Mouse (Mus musculus): ENCODE measurements around the gene Cand2. TPM values are rescaled to one million over a fixed set of nuclear protein-coding genes. Genes with fewer than 3 reads are reported as not detected.
A peak's percentile ranks its signal among the peaks of the same experiment; 100 is the strongest.

Cand2 gene
- 42.0 and 49.8 TPM in 2 replicates for polyA plus RNA-seq (2015; fragmentation: Nextera tagmentation; extraction: Ambion mirVana)

- H3K9me3 ChIP-seq (replicated peaks; ENCODE audit: control insufficient read depth, low read length) = no peaks in the 10 kb centered on the region; the same call in 1 of the 2 replicates
- H3K4me1 ChIP-seq (ENCODE audit: control insufficient read depth, insufficient read depth, low read length) = peaks cover 25% of the 10 kb centered on the region
- peak; percentile 59 for ATAC-seq (replicated peaks; ENCODE audit: extremely low read depth, insufficient read depth, low FRiP score)
- 0 out of 2 replicates have a peak, but pooled peaks cover 2% of the 10 kb centered on the region for H3K36me3 ChIP-seq (ENCODE audit: control insufficient read depth, insufficient read depth)
- H3K27ac ChIP-seq (ENCODE audit: low read length) = peak within 1 kb of the TSS; percentile 99
- 0% methylated on average over 25 of the region's 28 CpGs for WGBS
- peak within 1 kb of the TSS; percentile 89 for H3K4me3 ChIP-seq (ENCODE audit: low read length)
- peak within 1 kb of the TSS; percentile 79 for H3K4me2 ChIP-seq (ENCODE audit: low read depth, low read length)
- no peaks in the 10 kb centered on the region for H3K27me3 ChIP-seq (ENCODE audit: control insufficient read depth, insufficient read depth, low read length)
- H3K9ac ChIP-seq (ENCODE audit: low read length) = peak within 1 kb of the TSS; percentile 94
These were observed at the start of gene Cand2 for GRCm38 (mm10) chr6:115774501-115774921. TSS of gene Cand2 (plus strand) at chr6:115774538.

- WGBS = 79% methylated on average over 1 of the region's 1 CpGs
- Histone ChIP-seq H3K27me3 (ENCODE audit: control insufficient read depth, insufficient read depth, low read length) (no peaks in the 10 kb centered on the region), H3K4me2 (ENCODE audit: low read depth, low read length) (no peak overlapping the region), H3K4me1 (ENCODE audit: control insufficient read depth, insufficient read depth, low read length) (peaks cover 6% of the 10 kb centered on the region), H3K36me3 (ENCODE audit: control insufficient read depth, insufficient read depth) (0 out of 2 replicates have a peak, but pooled peaks cover 2% of the 10 kb centered on the region), H3K27ac (ENCODE audit: low read length) (no peak overlapping the region), H3K4me3 (ENCODE audit: low read length) (no peak overlapping the region), H3K9ac (ENCODE audit: low read length) (no peak overlapping the region), H3K9me3 (replicated peaks; ENCODE audit: control insufficient read depth, low read length) (peaks cover 6% of the 10 kb centered on the region)
- no peak for ATAC-seq (replicated peaks; ENCODE audit: extremely low read depth, insufficient read depth, low FRiP score)
These were observed 47.2 kb upstream of the Cand2 start for GRCm38 (mm10) chr6:115727108-115727507.

DNA sequence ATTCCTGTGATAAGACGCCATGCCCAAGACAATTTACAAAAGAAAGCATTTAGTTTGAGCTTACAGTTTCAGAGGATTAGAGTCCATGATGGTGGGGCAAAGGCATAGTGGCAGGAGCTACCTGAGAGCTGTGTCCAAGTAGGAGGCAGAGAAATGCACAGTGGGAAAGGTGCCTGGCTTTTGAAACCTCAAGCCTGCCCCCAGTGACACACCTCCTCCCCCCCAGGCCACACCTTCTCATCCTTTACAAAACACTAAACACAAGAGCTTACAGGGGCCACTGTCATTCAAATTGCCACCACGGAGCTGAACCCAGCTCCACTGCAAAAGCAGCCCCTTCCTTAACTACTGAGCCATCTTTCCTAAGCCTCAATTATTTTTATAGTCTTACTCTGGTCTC lies 46.8 kb upstream of the Cand2 start:
- Histone ChIP-seq H3K27ac (ENCODE audit: low read length) (no peak overlapping the region), H3K9me3 (replicated peaks; ENCODE audit: control insufficient read depth, low read length) (peaks cover 6% of the 10 kb centered on the region), H3K4me1 (ENCODE audit: control insufficient read depth, insufficient read depth, low read length) (peaks cover 3% of the 10 kb centered on the region), H3K9ac (ENCODE audit: low read length) (no peak overlapping the region), H3K4me2 (ENCODE audit: low read depth, low read length) (no peak overlapping the region), H3K4me3 (ENCODE audit: low read length) (no peak overlapping the region), H3K27me3 (ENCODE audit: control insufficient read depth, insufficient read depth, low read length) (no peaks in the 10 kb centered on the region), H3K36me3 (ENCODE audit: control insufficient read depth, insufficient read depth) (0 out of 2 replicates have a peak, but pooled peaks cover 2% of the 10 kb centered on the region)
- 58% methylated on average over 2 of the region's 2 CpGs for WGBS
- no peak for ATAC-seq (replicated peaks; ENCODE audit: extremely low read depth, insufficient read depth, low FRiP score)

- H3K27me3 ChIP-seq (ENCODE audit: control insufficient read depth, insufficient read depth, low read length) = no peaks in the 10 kb centered on the region
- 0 out of 2 replicates have a peak, but pooled peaks cover 2% of the 10 kb centered on the region for H3K36me3 ChIP-seq (ENCODE audit: control insufficient read depth, insufficient read depth)
- H3K9me3 ChIP-seq (replicated peaks; ENCODE audit: control insufficient read depth, low read length) = peaks cover 12% of the 10 kb centered on the region
- 0 out of 2 replicates have a peak, but pooled peaks have one; percentile 32 for ATAC-seq (replicated peaks; ENCODE audit: extremely low read depth, insufficient read depth, low FRiP score)
- WGBS = 57% methylated on average over 20 of the region's 20 CpGs
- no peak overlapping the region for H3K9ac ChIP-seq (ENCODE audit: low read length)
- H3K4me2 ChIP-seq (ENCODE audit: low read depth, low read length) = no peak overlapping the region
- H3K4me1 ChIP-seq (ENCODE audit: control insufficient read depth, insufficient read depth, low read length) = peaks cover 3% of the 10 kb centered on the region; the same call in 1 of the 2 replicates
- H3K4me3 ChIP-seq (ENCODE audit: low read length) = no peak overlapping the region
- H3K27ac ChIP-seq (ENCODE audit: low read length) = no peak overlapping the region
These were observed 43.6 kb upstream of the Cand2 start for GRCm38 (mm10) chr6:115730560-115731342.

DNA sequence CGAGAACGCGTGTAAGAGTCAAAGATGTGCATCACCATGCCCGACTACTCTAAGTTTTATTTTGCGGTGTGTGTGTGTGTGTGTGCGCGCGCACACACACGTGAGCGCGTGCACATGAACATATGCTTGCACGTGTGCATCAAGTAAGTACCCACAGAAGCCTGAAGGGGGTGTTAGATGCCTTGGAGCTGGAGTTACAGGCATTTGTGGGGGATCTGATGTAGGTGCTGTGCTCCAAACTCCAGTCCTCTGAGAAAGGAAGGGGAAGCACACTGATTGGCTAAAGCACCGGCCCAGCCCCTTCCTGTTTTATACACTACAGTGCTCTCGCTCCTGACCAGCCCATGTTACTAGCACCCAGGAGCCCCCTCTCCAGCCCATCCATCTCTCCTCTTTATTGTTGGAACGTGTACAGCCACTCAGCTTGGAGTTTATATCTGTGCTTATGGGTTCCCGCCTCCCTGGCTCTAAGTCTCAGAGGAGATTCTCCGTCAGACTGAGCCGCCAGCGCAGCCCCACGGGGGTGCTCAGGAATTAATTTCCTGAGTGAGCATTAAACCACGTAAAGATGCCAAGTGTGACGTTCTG lies 41.9 kb upstream of the Cand2 start:
- WGBS = 78% methylated on average over 22 of the region's 22 CpGs
- Histone ChIP-seq H3K4me2 (ENCODE audit: low read depth, low read length) (no peak overlapping the region), H3K36me3 (ENCODE audit: control insufficient read depth, insufficient read depth) (no peaks in the 10 kb centered on the region), H3K27me3 (ENCODE audit: control insufficient read depth, insufficient read depth, low read length) (no peaks in the 10 kb centered on the region), H3K27ac (ENCODE audit: low read length) (no peak overlapping the region), H3K9ac (ENCODE audit: low read length) (no peak overlapping the region), H3K4me3 (ENCODE audit: low read length) (no peak overlapping the region), H3K4me1 (ENCODE audit: control insufficient read depth, insufficient read depth, low read length) (peaks cover 3% of the 10 kb centered on the region; the same call in 1 of the 2 replicates), H3K9me3 (replicated peaks; ENCODE audit: control insufficient read depth, low read length) (peaks cover 7% of the 10 kb centered on the region)
- no peak for ATAC-seq (replicated peaks; ENCODE audit: extremely low read depth, insufficient read depth, low FRiP score)

DNA sequence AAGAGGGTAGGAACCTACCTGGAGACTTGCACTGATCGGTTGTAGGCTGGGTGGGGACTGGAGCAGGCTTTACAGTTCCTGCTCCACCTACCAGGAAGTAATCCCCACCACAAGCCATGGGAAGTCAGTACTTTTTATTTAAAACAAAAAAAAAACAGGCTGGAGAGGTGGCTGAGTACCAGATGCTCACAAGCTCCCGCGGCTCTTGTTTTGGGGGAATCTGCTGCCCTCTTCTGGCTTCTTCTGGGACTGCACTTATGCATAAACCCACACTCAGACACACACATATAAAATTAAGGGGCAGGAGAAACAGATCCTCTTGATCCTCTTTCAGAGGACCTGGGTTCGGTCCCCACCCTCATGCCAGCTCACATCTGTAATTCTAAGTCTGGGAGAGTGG lies 39.4 kb upstream of the Cand2 start:
- Histone ChIP-seq H3K4me1 (ENCODE audit: control insufficient read depth, insufficient read depth, low read length) (peaks cover 3% of the 10 kb centered on the region; the same call in 1 of the 2 replicates), H3K4me2 (ENCODE audit: low read depth, low read length) (no peak overlapping the region), H3K27me3 (ENCODE audit: control insufficient read depth, insufficient read depth, low read length) (no peaks in the 10 kb centered on the region), H3K9me3 (replicated peaks; ENCODE audit: control insufficient read depth, low read length) (peaks cover 5% of the 10 kb centered on the region), H3K9ac (ENCODE audit: low read length) (no peak overlapping the region), H3K27ac (ENCODE audit: low read length) (no peak overlapping the region), H3K36me3 (ENCODE audit: control insufficient read depth, insufficient read depth) (no peaks in the 10 kb centered on the region), H3K4me3 (ENCODE audit: low read length) (no peak overlapping the region)
- ATAC-seq (replicated peaks; ENCODE audit: extremely low read depth, insufficient read depth, low FRiP score) = no peak
- 78% methylated on average over 4 of the region's 4 CpGs for WGBS

DNA sequence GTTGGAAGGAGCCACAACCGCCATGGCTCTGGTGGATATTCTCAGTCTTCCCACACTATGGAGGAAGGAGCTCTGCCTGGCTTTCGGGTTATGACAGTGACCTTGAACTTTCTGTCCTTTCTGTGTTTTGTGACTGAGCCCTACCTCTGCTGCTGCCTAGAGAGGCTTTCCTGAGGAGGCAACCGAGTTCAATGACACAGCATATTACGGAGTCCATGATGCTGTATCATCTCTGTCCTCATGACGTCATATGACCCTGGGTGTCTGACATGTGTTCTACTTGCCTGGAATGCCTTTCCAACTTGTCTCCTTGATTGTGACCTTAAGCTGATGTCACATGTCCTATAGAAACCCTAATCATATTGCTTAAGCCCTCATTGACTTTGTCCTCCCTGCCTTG lies 35.3 kb upstream of the Cand2 start:
- Histone ChIP-seq H3K9ac (ENCODE audit: low read length) (no peak overlapping the region), H3K4me2 (ENCODE audit: low read depth, low read length) (no peak overlapping the region), H3K27me3 (ENCODE audit: control insufficient read depth, insufficient read depth, low read length) (no peaks in the 10 kb centered on the region), H3K9me3 (replicated peaks; ENCODE audit: control insufficient read depth, low read length) (peaks cover 5% of the 10 kb centered on the region), H3K27ac (ENCODE audit: low read length) (no peak overlapping the region), H3K4me3 (ENCODE audit: low read length) (no peak overlapping the region), H3K36me3 (ENCODE audit: control insufficient read depth, insufficient read depth) (no peaks in the 10 kb centered on the region), H3K4me1 (ENCODE audit: control insufficient read depth, insufficient read depth, low read length) (no peaks in the 10 kb centered on the region)
- ATAC-seq (replicated peaks; ENCODE audit: extremely low read depth, insufficient read depth, low FRiP score) = no peak
- 78% methylated on average over 5 of the region's 5 CpGs for WGBS

DNA sequence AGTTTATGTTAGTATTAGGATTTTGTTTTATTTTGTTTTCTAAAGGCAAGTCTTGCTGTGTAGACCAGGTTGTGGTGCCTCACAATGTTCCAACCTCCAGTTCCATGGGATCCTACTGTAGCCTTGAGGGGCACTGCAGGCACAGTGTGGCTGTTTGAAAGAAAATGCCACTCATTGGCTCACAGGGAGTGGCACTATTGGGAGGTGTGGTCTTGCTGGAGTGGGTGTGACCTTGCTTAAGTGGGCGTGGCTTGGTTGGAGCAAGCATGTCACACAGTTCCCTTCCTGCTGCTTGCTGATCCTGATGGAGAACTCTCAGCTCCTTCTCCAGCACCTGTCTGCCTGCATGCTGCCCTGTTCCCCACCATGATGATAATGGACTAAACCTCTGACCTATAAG lies 30.8 kb upstream of the Cand2 start:
- WGBS = 6% methylated on average over 1 of the region's 1 CpGs
- no peak overlapping the region for H3K9ac ChIP-seq (ENCODE audit: low read length)
- H3K4me1 ChIP-seq (ENCODE audit: control insufficient read depth, insufficient read depth, low read length) = no peaks in the 10 kb centered on the region
- H3K4me3 ChIP-seq (ENCODE audit: low read length) = no peak overlapping the region
- no peaks in the 10 kb centered on the region for H3K9me3 ChIP-seq (replicated peaks; ENCODE audit: control insufficient read depth, low read length)
- no peak overlapping the region for H3K4me2 ChIP-seq (ENCODE audit: low read depth, low read length)
- no peak overlapping the region for H3K27ac ChIP-seq (ENCODE audit: low read length)
- H3K27me3 ChIP-seq (ENCODE audit: control insufficient read depth, insufficient read depth, low read length) = no peaks in the 10 kb centered on the region
- H3K36me3 ChIP-seq (ENCODE audit: control insufficient read depth, insufficient read depth) = no peaks in the 10 kb centered on the region
- 0 out of 2 replicates have a peak, but pooled peaks have one; percentile 41 for ATAC-seq (replicated peaks; ENCODE audit: extremely low read depth, insufficient read depth, low FRiP score)

GRCm38 (mm10) chr6:115746326-115746725 lies 28.0 kb upstream of the Cand2 start:
- H3K4me3 ChIP-seq (ENCODE audit: low read length) = no peak overlapping the region
- H3K4me1 ChIP-seq (ENCODE audit: control insufficient read depth, insufficient read depth, low read length) = no peaks in the 10 kb centered on the region
- no peak overlapping the region for H3K9ac ChIP-seq (ENCODE audit: low read length)
- H3K4me2 ChIP-seq (ENCODE audit: low read depth, low read length) = no peak overlapping the region
- no peak for ATAC-seq (replicated peaks; ENCODE audit: extremely low read depth, insufficient read depth, low FRiP score)
- no peak overlapping the region for H3K27ac ChIP-seq (ENCODE audit: low read length)
- H3K27me3 ChIP-seq (ENCODE audit: control insufficient read depth, insufficient read depth, low read length) = no peaks in the 10 kb centered on the region
- no peaks in the 10 kb centered on the region for H3K36me3 ChIP-seq (ENCODE audit: control insufficient read depth, insufficient read depth)
- WGBS = 59% methylated on average over 1 of the region's 1 CpGs
- H3K9me3 ChIP-seq (replicated peaks; ENCODE audit: control insufficient read depth, low read length) = no peaks in the 10 kb centered on the region
